Mouse (Mus musculus) heart, postnatal 0 days (tissue): ENCODE results near the gene Afg1l. TPM values are rescaled to one million over a fixed set of nuclear protein-coding genes. Genes with fewer than 3 reads are reported as not detected.

Experiments used
- ATAC-seq: fragments of 200-750 bp; cut with Nextera tagmentation; 2 replicates; pipeline ENCODE4 v1.8.0; 2017; ENCODE audit warnings: low read depth, moderate number of reproducible peaks, moderate library complexity; ENCODE audit not compliant: insufficient read depth
- DNase-seq: peaks from one replicate; pipeline ENCODE4 v3.0.0-alpha.2; 2016; ENCODE audit warnings: low spot score
- H3K27ac ChIP-seq: fragments of 300-500 bp; sonication (generic); 2 replicates; pipeline ENCODE4 v1.5.1; 2014; ENCODE audit warnings: low read depth, mild to moderate bottlenecking
- H3K27me3 ChIP-seq: fragments of 300-500 bp; sonication (generic); 2 replicates; pipeline ENCODE4 v1.6.1; 2014; ENCODE audit warnings: low read length, mixed read lengths; ENCODE audit not compliant: control insufficient read depth, insufficient read depth
- H3K36me3 ChIP-seq: fragments of 300-500 bp; sonication (generic); replicated peaks from 2 replicates; pipeline ENCODE4 v1.6.1; 2014; ENCODE audit warnings: low read length, mixed read lengths; ENCODE audit not compliant: control insufficient read depth, insufficient read depth
- H3K4me1 ChIP-seq: fragments of 300-500 bp; sonication (generic); 2 replicates; pipeline ENCODE4 v1.6.1; 2014; ENCODE audit warnings: antibody characterized with exemption; ENCODE audit not compliant: control insufficient read depth, insufficient read depth
- H3K4me2 ChIP-seq: fragments of 300-500 bp; sonication (generic); 2 replicates; pipeline ENCODE4 v1.6.1; 2014; ENCODE audit warnings: low read depth, mild to moderate bottlenecking, low read length, moderate library complexity
- H3K4me3 ChIP-seq: fragments of 300-500 bp; sonication (generic); 2 replicates; pipeline ENCODE4 v1.5.1; 2014; ENCODE audit warnings: low read depth, low read length
- H3K9ac ChIP-seq: fragments of 300-500 bp; sonication (generic); replicated peaks from 2 replicates; pipeline ENCODE4 v1.6.1; 2014; ENCODE audit warnings: low read depth, low read length, mixed read lengths
- H3K9me3 ChIP-seq: fragments of 300-500 bp; sonication (generic); replicated peaks from 2 replicates; pipeline ENCODE4 v1.6.1; 2016; ENCODE audit warnings: low read length; ENCODE audit not compliant: control insufficient read depth
- CTCF ChIP-seq: IDR thresholded peaks from 2 replicates; pipeline ENCODE4 v1.5.1; 2016; ENCODE audit warnings: antibody characterized with exemption, control low read depth, low read depth
- EP300 ChIP-seq: IDR thresholded peaks from 2 replicates; pipeline ENCODE4 v1.6.1; 2016; ENCODE audit warnings: antibody characterized with exemption, low read depth
- WGBS: fragments of 180-500 bp; shearing (Covaris S2); extraction: QIAGEN DNeasy Blood & Tissue Kit; methylation state at CpG from one replicate; pipeline ENCODE4 v1.1.7; 2014; 5-methylcytosine and 5-hydroxymethylcytosine counted together
- polyA plus RNA-seq: library from polyadenylated mRNA; unstranded; fragments of >200 nt; fragmentation: Nextera tagmentation; extraction: Ambion mirVana; gene quantifications from 2 replicates; pipeline ENCODE4 v1.2.1, GENCODE M21; 2015
- total RNA-seq: library from RNA; depleted of rRNA; stranded (reverse); fragments of >200 nt; gene quantifications from 2 replicates; pipeline ENCODE4 v1.2.3, GENCODE M21; 2014; ENCODE audit warnings: low replicate concordance

The Afg1l gene
- total and polyA plus RNA-seq, 2 experiments from 2014 or later: 21.8 to 24.7 TPM

DNA sequence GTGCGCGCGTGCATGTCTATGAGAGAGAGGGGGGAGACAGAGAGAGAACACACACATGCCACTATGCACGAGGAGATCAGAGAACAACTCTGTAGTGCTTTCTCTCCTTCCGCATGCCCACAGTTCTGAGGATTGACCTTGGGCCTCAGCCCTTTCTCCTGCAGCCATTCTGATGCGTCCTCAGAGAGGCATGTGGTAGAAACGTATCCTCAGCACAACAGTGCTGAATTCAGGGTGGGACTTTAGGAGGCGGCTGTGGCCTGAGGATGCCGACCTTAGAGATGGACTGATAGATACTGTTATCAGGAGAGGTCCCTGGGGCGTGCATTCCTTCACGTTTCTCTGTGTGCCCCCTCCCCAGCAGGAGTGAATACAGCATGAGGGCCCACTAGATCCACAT is 87.9 kb downstream of the Afg1l start:
- Histone ChIP-seq H3K4me2 (no peak overlapping the region), H3K27ac (no peak overlapping the region), H3K27me3 (no peaks in the 10 kb centered on the region), H3K9ac (no peak overlapping the region), H3K4me3 (no peak overlapping the region), H3K36me3 (peaks cover 10% of the 10 kb centered on the region), H3K9me3 (no peaks in the 10 kb centered on the region), H3K4me1 (no peaks in the 10 kb centered on the region)
- no peak for DNase-seq
- TF ChIP-seq CTCF: no peak
- 64% methylated on average over 11 of the region's 11 CpGs for WGBS
- ATAC-seq: no peak

GRCm38 (mm10) chr10:42388181-42388580 is 90.2 kb downstream of the Afg1l start:
- Histone ChIP-seq H3K36me3 (no peaks in the 10 kb centered on the region), H3K4me1 (no peaks in the 10 kb centered on the region), H3K4me3 (no peak overlapping the region), H3K27ac (no peak overlapping the region), H3K9me3 (no peaks in the 10 kb centered on the region), H3K4me2 (no peak overlapping the region), H3K27me3 (no peaks in the 10 kb centered on the region), H3K9ac (no peak overlapping the region)
- ATAC-seq (no peak), DNase-seq (no peak)
- TF ChIP-seq CTCF: no peak
- no peak for TF ChIP-seq EP300

DNA sequence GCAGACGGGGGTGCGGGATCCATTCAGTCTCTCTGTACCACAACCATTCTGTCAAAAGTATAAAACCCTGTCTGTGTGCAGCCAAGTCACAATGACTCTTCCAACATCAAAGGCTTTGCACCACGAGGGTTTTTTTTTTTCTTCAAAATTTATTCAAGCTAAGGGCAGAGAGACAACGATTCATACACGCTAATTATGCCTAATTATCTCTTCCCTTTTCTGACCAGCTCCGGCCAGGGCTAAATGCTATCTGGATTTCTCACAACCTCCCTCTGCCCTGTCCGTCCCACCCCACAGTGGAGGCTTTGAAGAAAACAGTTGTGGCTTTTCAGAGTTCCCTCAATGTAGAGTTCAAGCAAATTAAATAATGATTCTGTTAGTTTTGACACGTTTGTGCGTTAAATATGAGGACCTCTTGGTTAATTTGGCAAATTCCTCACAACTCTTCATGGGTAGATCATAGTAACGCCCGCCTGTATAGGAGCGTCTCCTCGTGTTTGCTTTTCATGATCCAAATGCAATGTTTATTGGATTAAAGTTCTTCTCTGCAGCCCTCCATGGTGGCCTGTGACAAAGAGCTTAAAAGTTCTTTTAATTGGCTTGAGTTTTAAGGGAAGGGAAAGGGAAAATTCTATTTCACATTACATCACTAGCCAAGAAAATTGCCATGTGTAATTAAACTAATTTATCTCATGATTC is 93.3 kb downstream of the Afg1l start:
- WGBS: 81% methylated on average over 13 of the region's 13 CpGs

DNA sequence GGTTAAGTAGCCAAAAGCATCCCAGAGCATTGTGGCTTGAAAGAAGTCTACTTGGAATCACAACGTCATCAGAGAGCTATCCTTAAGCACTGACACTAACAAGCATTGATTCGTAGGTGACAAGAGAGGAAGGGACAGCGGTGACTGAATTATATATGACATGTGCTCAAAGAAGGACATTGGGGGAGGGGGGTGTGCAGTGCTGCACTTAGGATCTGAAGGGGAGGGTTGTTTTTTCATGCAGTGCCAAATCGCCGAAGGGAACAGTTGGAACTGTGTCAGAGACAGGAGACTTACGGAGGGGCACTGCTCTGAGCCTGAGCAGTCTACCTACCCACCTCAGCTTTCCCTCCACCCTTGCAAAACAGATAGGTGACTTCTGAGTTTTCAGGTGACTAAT is 94.7 kb downstream of the Afg1l start:
- Histone ChIP-seq H3K9ac (no peak overlapping the region), H3K4me1 (no peaks in the 10 kb centered on the region), H3K9me3 (no peaks in the 10 kb centered on the region), H3K27me3 (no peaks in the 10 kb centered on the region), H3K36me3 (no peaks in the 10 kb centered on the region), H3K4me3 (no peak overlapping the region), H3K27ac (no peak overlapping the region), H3K4me2 (no peak overlapping the region)
- TF ChIP-seq CTCF (no peak), EP300 (no peak)
- ATAC-seq (no peak), DNase-seq (no peak)
- WGBS: 48% methylated on average over 6 of the region's 6 CpGs

More for the DNA sequence above, 93.3 kb downstream of the Afg1l start:
- no peaks in the 10 kb centered on the region for H3K36me3 ChIP-seq
- TF ChIP-seq EP300 (no peak), CTCF (no peak)
- DNase-seq: no peak
- H3K4me3 ChIP-seq: no peak overlapping the region
- no peaks in the 10 kb centered on the region for H3K9me3 ChIP-seq
- H3K4me2 ChIP-seq: no peak overlapping the region
- no peak overlapping the region for H3K27ac ChIP-seq
- no peaks in the 10 kb centered on the region for H3K27me3 ChIP-seq
- no peak for ATAC-seq
- H3K9ac ChIP-seq: no peak overlapping the region
- no peaks in the 10 kb centered on the region for H3K4me1 ChIP-seq

DNA sequence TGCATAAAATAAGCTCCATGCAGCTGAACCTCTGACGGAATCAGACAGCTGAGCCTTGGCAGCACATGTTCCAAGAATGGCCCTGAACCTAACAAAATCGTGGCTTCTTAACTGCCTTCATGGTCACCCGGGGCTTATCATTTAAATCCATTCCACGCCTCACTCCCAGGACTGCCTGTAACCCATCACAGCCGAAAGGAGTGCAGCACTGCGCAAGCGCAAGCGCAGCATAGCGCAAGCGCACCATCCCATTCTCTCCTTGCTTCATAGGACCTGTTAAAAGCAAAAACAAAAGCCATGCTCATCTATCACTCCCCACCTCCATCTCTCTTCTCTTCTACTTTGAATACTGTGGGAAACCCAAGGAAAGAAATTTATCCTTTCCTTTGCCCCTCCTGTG is 114.1 kb downstream of the Afg1l start:
- Histone ChIP-seq H3K27ac (no peak overlapping the region), H3K27me3 (no peaks in the 10 kb centered on the region), H3K9ac (no peak overlapping the region), H3K4me1 (no peaks in the 10 kb centered on the region), H3K9me3 (peaks cover 8% of the 10 kb centered on the region; the same call in 1 of the 2 replicates), H3K4me2 (no peak overlapping the region), H3K36me3 (peaks cover 10% of the 10 kb centered on the region; the same call in 1 of the 2 replicates), H3K4me3 (no peak overlapping the region)
- TF ChIP-seq CTCF: no peak
- TF ChIP-seq EP300: no peak
- ATAC-seq (no peak), DNase-seq (no peak)
- WGBS: 79% methylated on average over 10 of the region's 10 CpGs

- Histone ChIP-seq H3K9me3 (no peaks in the 10 kb centered on the region), H3K27me3 (no peaks in the 10 kb centered on the region), H3K4me1 (no peaks in the 10 kb centered on the region), H3K4me2 (no peak overlapping the region), H3K36me3 (peaks cover 10% of the 10 kb centered on the region; the same call in 1 of the 2 replicates), H3K9ac (no peak overlapping the region), H3K27ac (no peak overlapping the region), H3K4me3 (no peak overlapping the region)
- ATAC-seq (no peak), DNase-seq (no peak)
- 80% methylated on average over 3 of the region's 3 CpGs for WGBS
- TF ChIP-seq EP300: no peak
- TF ChIP-seq CTCF: no peak
These were observed 122.4 kb downstream of the Afg1l start for GRCm38 (mm10) chr10:42355980-42356379.
